ENCODE assay signal across 18 mouse cellular contexts in the genomic region with DNA sequence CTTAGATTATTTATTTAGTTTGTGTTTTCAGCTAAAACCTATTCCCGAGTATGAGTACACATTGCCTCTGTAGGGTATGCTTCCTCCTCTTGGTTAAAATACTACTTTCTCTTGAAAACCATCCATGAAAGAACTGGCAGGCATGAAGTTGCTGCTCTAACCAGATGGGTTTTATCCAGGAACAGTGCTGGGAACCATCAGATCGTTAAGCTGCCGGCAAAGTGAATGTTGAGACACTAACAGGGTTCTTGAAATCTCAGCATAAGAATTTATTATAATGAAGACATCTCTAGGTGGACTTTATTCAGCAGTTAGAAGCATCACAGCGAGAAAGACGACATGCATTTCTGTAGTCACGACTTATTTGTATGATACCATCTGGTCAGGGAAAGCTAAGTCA.
"Had no signal": no experiment of that assay in that cellular context is flagged by ENCODE, and none has a peak within 500 bp of the region (broad histone marks: within the 10 kb centered on the region; RNA-seq: fewer than 3 reads in every experiment).

No protein-coding gene starts in this region.

- H3K9me3 ChIP-seq: midbrain, embryonic 10.5 days; midbrain, embryonic 12.5 days; neural tube, embryonic 13.5 days; neural tube, embryonic 15.5 days had no signal

- H3K4me2 ChIP-seq: midbrain, embryonic 12.5 days; neural tube, embryonic 13.5 days; neural tube, embryonic 15.5 days had no signal

- H3K36me3 ChIP-seq: midbrain, embryonic 10.5 days; midbrain, embryonic 12.5 days; neural tube, embryonic 13.5 days; neural tube, embryonic 15.5 days had no signal

- H3K4me3 ChIP-seq: midbrain, embryonic 10.5 days; midbrain, embryonic 12.5 days; myocyte; neural tube, embryonic 13.5 days; neural tube, embryonic 15.5 days had no signal

- DNase-seq: lung, adult 2 months; lung, postnatal 4 days; midbrain, embryonic 14.5 days; retina, postnatal 1 day; right cerebral cortex, adult 18-20 months; right cerebral cortex, postnatal 25 days; right cerebral cortex, postnatal 4 days; spleen, adult 18-20 months; thymus, adult 18-20 months; thymus, postnatal 14 days; thymus, postnatal 36 days had no signal

- H3K27me3 ChIP-seq: midbrain, embryonic 12.5 days; neural tube, embryonic 15.5 days had no signal

- ATAC-seq: midbrain, embryonic 16.5 days had no signal

- H3K9ac ChIP-seq: liver, embryonic 14.5 days; midbrain, embryonic 12.5 days; neural tube, embryonic 13.5 days; neural tube, embryonic 15.5 days had no signal

- H3K27ac ChIP-seq: liver, embryonic 14.5 days; midbrain, embryonic 10.5 days; midbrain, embryonic 12.5 days; neural tube, embryonic 13.5 days; neural tube, embryonic 15.5 days had no signal
